Mouse (Mus musculus): ENCODE data around the gene Dst.

DNA sequence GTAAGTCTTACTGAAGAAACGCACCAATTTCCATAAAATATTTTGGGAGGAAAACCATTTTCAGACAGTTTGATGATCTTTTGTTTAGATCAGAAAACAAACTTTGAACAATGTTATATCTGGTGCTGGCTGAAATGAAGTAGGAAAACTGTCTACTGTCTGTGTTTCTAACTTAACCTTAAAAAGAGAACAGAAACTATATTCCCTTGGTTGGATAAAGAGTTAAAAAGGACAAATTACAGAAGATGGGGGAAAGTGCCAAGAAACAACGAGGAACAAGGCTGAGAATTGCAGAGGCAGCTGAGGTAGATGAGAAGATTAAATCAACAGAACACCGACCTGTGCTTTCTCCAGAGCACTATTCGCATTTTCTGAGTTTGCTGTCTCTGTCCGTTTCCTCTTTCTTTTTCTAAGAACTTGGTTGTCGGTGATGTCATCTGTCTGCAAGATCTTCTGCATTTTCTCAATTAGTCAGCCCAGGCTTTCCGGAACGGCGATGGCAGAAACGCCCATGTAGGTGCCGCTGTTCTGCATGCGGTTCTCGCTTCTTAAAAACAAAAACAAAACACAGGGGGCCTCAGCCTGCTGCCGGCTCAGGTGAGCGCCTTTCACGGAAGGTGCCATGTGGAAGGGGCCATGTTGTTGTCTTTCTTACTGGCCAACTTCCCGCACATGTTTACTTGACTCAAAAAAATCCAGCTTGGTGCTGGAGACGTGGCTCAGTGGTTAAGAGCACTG lies 24.8 kb upstream of the Dst start:
- no peak for TF ChIP-seq CTCF (IDR thresholded peaks at IDR 0.05; ENCODE audit: insufficient read depth, low read depth, low read length)
- TF ChIP-seq POLR2A (IDR thresholded peaks at IDR 0.05; ENCODE audit: insufficient read depth, low read depth, low read length): no peak
